Mouse (Mus musculus) midbrain, embryonic 14.5 days (tissue): ENCODE measurements at regions not wholly inside any gene's neighbourhood (a gene's known extent, or its start where the extent isn't known, plus 50 kb on each side); places are given as distances from the start of the nearest gene placed in this dataset.
"Not testable (repeated sequence)": the region's sequence is repeated elsewhere in the genome, so short reads cannot be mapped to it uniquely, and the experiment has no call there.

ENCODE experiments used
- ATAC-seq: fragments of 200-750 bp; cut with Nextera tagmentation; 2 replicates; pipeline ENCODE4 v1.8.0; 2017; ENCODE audit warnings: moderate number of reproducible peaks, moderate library complexity; ENCODE audit not compliant: low FRiP score, low TSS enrichment
- DNase-seq: peaks from one replicate; pipeline ENCODE4 v3.0.0-alpha.2; 2015
- H3K27ac ChIP-seq: fragments of 300-500 bp; sonication (generic); replicated peaks from 2 replicates; pipeline ENCODE4 v1.5.1; 2014; ENCODE audit warnings: mild to moderate bottlenecking, low read depth, low read length, moderate library complexity
- H3K27me3 ChIP-seq: fragments of 300-500 bp; sonication (generic); 2 replicates; pipeline ENCODE4 v1.6.1; 2014; ENCODE audit warnings: low read length, control low read depth, mixed read lengths; ENCODE audit not compliant: control insufficient read depth, insufficient read depth
- H3K36me3 ChIP-seq: fragments of 300-500 bp; sonication (generic); 2 replicates; pipeline ENCODE4 v1.6.1; 2014; ENCODE audit warnings: low read length, control low read depth; ENCODE audit not compliant: control insufficient read depth, insufficient read depth
- H3K4me1 ChIP-seq: fragments of 300-500 bp; sonication (generic); 2 replicates; pipeline ENCODE4 v1.6.1; 2014; ENCODE audit warnings: mild to moderate bottlenecking, antibody characterized with exemption, low read length, control low read depth; ENCODE audit not compliant: control insufficient read depth, insufficient read depth
- H3K4me2 ChIP-seq: fragments of 300-500 bp; sonication (generic); 2 replicates; pipeline ENCODE4 v1.6.1; 2014; ENCODE audit warnings: mild to moderate bottlenecking, low read length, moderate library complexity
- H3K4me3 ChIP-seq: fragments of 300-500 bp; sonication (generic); replicated peaks from 2 replicates; pipeline ENCODE4 v1.5.1; 2014; ENCODE audit warnings: low read depth, low read length
- H3K9ac ChIP-seq: fragments of 300-500 bp; sonication (generic); replicated peaks from 2 replicates; pipeline ENCODE4 v1.6.1; 2014; ENCODE audit warnings: mild to moderate bottlenecking, low read length, moderate library complexity
- H3K9me3 ChIP-seq: fragments of 300-500 bp; sonication (generic); 2 replicates; pipeline ENCODE4 v1.6.1; 2016; ENCODE audit warnings: low read length, control low read depth, mixed read lengths; ENCODE audit not compliant: control insufficient read depth
- WGBS: fragments of 180-500 bp; shearing (Covaris S2); extraction: QIAGEN DNeasy Blood & Tissue Kit; methylation state at CpG from one replicate; pipeline ENCODE4 v1.1.7; 2014; 5-methylcytosine and 5-hydroxymethylcytosine counted together

GRCm38 (mm10) chr1:107772967-107773366 is 183.2 kb downstream of the Serpinb8 start:
- H3K27ac ChIP-seq: no peak overlapping the region
- no peaks in the 10 kb centered on the region for H3K9me3 ChIP-seq
- no peak overlapping the region for H3K9ac ChIP-seq
- WGBS: 83% methylated on average over 2 of the region's 2 CpGs
- DNase-seq: no peak
- no peak for ATAC-seq
- H3K4me2 ChIP-seq: no peak overlapping the region
- no peaks in the 10 kb centered on the region for H3K36me3 ChIP-seq
- no peaks in the 10 kb centered on the region for H3K27me3 ChIP-seq
- H3K4me1 ChIP-seq: no peaks in the 10 kb centered on the region
- no peak overlapping the region for H3K4me3 ChIP-seq

DNA sequence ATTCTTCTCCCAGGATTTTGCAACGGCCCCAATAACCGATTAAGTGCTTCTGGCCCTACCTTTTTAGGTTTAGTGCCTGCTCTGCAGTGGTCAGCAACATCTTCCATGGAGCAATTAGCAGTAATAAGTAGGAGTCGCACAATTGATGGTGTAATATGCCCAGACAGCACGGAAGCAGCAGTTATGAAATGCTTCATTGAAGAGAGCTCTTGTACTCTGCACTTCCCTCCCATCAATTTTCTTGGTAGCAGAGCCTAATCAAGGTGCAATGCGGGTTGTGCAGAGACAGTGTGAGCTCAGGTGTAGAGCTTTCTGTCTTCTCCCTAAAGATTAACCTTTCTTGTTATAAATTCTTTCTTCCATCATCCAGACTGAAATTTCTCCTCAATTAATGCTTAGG is 193.3 kb downstream of the Serpinb8 start:
- no peak for ATAC-seq

GRCm38 (mm10) chr1:107805823-107806222 is 216.0 kb downstream of the Serpinb8 start:
- H3K4me1 ChIP-seq: no peaks in the 10 kb centered on the region
- no peak for DNase-seq
- H3K4me2 ChIP-seq: no peak overlapping the region
- H3K27me3 ChIP-seq: no peaks in the 10 kb centered on the region
- no peak overlapping the region for H3K4me3 ChIP-seq
- no peaks in the 10 kb centered on the region for H3K36me3 ChIP-seq
- no peaks in the 10 kb centered on the region for H3K9me3 ChIP-seq
- no peak overlapping the region for H3K27ac ChIP-seq
- no peak overlapping the region for H3K9ac ChIP-seq
- 89% methylated on average over 5 of the region's 5 CpGs for WGBS
- ATAC-seq: no peak

More for the DNA sequence above, 193.3 kb downstream of the Serpinb8 start:
- H3K27me3 ChIP-seq: no peaks in the 10 kb centered on the region
- 86% methylated on average over 5 of the region's 5 CpGs for WGBS
- H3K9me3 ChIP-seq: no peaks in the 10 kb centered on the region
- no peak overlapping the region for H3K4me2 ChIP-seq
- no peak overlapping the region for H3K4me3 ChIP-seq
- no peaks in the 10 kb centered on the region for H3K4me1 ChIP-seq
- no peak overlapping the region for H3K27ac ChIP-seq
- H3K9ac ChIP-seq: no peak overlapping the region
- H3K36me3 ChIP-seq: no peaks in the 10 kb centered on the region
- no peak for DNase-seq

- H3K36me3 ChIP-seq, H3K4me2 ChIP-seq, H3K27me3 ChIP-seq, H3K9ac ChIP-seq, H3K4me3 ChIP-seq, H3K9me3 ChIP-seq, H3K27ac ChIP-seq, DNase-seq, H3K4me1 ChIP-seq, ATAC-seq: not testable (repeated sequence)
- WGBS: 92% methylated on average over 2 of the region's 2 CpGs
Measured at GRCm38 (mm10) chr1:107807367-107807766, 217.6 kb downstream of the Serpinb8 start.

DNA sequence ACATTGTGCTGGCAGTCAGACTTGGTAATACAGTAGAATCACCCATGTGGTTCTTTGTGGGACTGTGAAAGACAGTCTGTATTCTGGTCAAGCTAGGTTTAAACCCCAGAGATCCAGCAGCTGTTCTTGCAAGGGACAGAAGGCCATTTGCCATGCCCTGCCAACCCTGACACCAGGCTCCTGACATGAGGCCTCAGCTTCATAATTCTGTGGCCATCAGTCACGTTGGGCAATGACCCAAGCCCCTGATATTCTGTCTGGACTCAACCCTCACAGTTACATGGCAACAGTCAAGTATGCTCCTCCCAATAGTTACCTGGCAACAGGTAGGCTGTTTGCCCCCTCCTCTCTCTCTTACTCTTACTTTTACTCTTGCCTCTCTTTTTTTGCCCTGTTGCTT is 221.3 kb downstream of the Serpinb8 start:
- no peak for ATAC-seq
- H3K4me3 ChIP-seq: no peak overlapping the region
- no peaks in the 10 kb centered on the region for H3K4me1 ChIP-seq
- no peak for DNase-seq
- H3K4me2 ChIP-seq: no peak overlapping the region
- H3K9me3 ChIP-seq: no peaks in the 10 kb centered on the region
- H3K27ac ChIP-seq: no peak overlapping the region
- no peak overlapping the region for H3K9ac ChIP-seq
- no peaks in the 10 kb centered on the region for H3K36me3 ChIP-seq
- WGBS: 60% methylated on average over 1 of the region's 1 CpGs
- no peaks in the 10 kb centered on the region for H3K27me3 ChIP-seq

DNA sequence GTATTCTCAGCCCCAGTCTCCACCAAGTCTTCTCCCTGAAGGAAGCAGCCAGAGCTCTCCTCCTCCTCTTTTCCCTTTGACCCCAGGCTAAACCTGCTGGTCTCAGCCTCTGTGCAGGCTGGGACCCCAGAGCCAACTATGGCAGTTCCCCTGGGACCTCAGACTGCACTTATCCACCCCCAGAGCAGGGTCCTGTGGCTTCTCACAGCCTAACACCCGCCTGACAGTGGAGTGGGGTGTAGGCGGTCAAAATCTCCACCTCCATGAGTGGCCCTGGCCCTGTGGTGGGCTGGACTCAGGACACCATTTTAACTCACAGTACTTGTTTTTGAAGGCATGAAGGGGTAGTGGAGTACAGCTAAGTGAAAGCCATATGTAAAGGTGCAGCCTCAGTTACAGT is 222.1 kb downstream of the Serpinb8 start:
- Histone ChIP-seq H3K4me3 (no peak overlapping the region), H3K9me3 (no peaks in the 10 kb centered on the region), H3K27me3 (no peaks in the 10 kb centered on the region), H3K36me3 (no peaks in the 10 kb centered on the region), H3K9ac (no peak overlapping the region), H3K4me1 (no peaks in the 10 kb centered on the region), H3K4me2 (no peak overlapping the region), H3K27ac (no peak overlapping the region)
- 85% methylated on average over 2 of the region's 2 CpGs for WGBS
- DNase-seq (no peak), ATAC-seq (peak; percentile 24; the same call in 1 of the 2 replicates)

GRCm38 (mm10) chr1:107837877-107838276 is 248.1 kb downstream of the Serpinb8 start:
- WGBS: 89% methylated on average over 5 of the region's 5 CpGs
- no peak for DNase-seq

GRCm38 (mm10) chr1:107852386-107852785 is 262.6 kb downstream of the Serpinb8 start:
- Histone ChIP-seq H3K36me3 (no peaks in the 10 kb centered on the region), H3K9me3 (no peaks in the 10 kb centered on the region), H3K4me2 (no peak overlapping the region), H3K27ac (no peak overlapping the region), H3K9ac (no peak overlapping the region), H3K4me3 (no peak overlapping the region), H3K27me3 (no peaks in the 10 kb centered on the region), H3K4me1 (no peaks in the 10 kb centered on the region)
- DNase-seq (no peak), ATAC-seq (no peak)
- WGBS: 43% methylated on average over 2 of the region's 2 CpGs

More at GRCm38 (mm10) chr1:107837877-107838276, 248.1 kb downstream of the Serpinb8 start:
- no peaks in the 10 kb centered on the region for H3K36me3 ChIP-seq
- H3K9me3 ChIP-seq: no peaks in the 10 kb centered on the region
- no peak overlapping the region for H3K4me2 ChIP-seq
- no peak overlapping the region for H3K27ac ChIP-seq
- no peak for ATAC-seq
- H3K9ac ChIP-seq: no peak overlapping the region
- H3K27me3 ChIP-seq: no peaks in the 10 kb centered on the region
- H3K4me1 ChIP-seq: no peaks in the 10 kb centered on the region
- H3K4me3 ChIP-seq: no peak overlapping the region

DNA sequence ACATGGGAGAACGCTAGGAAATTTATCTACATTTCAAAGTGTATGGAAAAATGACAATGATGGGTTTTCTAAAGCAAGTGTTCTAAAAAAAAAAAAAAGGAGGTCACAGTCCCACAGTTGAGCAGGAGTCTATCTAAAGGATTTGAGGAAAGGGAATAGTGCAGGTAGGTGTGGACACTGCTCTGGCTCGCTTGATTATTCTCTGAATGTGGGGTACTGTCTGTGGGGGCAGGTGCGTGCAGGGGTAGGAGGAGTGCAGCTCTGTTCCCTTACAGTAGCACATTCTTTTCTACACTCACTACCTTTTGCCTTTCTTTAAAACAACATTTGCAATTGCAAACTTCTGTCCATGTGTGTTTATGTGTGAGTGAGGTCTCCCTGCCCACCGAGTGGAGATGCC is 263.2 kb downstream of the Serpinb8 start:
- no peak overlapping the region for H3K4me2 ChIP-seq
- H3K9me3 ChIP-seq: no peaks in the 10 kb centered on the region
- no peak for DNase-seq
- no peak overlapping the region for H3K27ac ChIP-seq
- WGBS: 83% methylated on average over 4 of the region's 4 CpGs
- no peaks in the 10 kb centered on the region for H3K27me3 ChIP-seq
- no peaks in the 10 kb centered on the region for H3K4me1 ChIP-seq
- no peak overlapping the region for H3K4me3 ChIP-seq
- no peaks in the 10 kb centered on the region for H3K36me3 ChIP-seq
- no peak for ATAC-seq
- no peak overlapping the region for H3K9ac ChIP-seq
